Mouse (Mus musculus) right cerebral cortex, adult 18-20 months (tissue): ENCODE measurements around the gene Ttc3.
"Not testable (repeated sequence)": the region's sequence is repeated elsewhere in the genome, so short reads cannot be mapped to it uniquely, and the experiment has no call there.

Source experiments
- DNase-seq: peaks from one replicate; pipeline ENCODE4 v3.0.0; 2022; ENCODE audit warnings: mixed read lengths

Gene Ttc3

DNA sequence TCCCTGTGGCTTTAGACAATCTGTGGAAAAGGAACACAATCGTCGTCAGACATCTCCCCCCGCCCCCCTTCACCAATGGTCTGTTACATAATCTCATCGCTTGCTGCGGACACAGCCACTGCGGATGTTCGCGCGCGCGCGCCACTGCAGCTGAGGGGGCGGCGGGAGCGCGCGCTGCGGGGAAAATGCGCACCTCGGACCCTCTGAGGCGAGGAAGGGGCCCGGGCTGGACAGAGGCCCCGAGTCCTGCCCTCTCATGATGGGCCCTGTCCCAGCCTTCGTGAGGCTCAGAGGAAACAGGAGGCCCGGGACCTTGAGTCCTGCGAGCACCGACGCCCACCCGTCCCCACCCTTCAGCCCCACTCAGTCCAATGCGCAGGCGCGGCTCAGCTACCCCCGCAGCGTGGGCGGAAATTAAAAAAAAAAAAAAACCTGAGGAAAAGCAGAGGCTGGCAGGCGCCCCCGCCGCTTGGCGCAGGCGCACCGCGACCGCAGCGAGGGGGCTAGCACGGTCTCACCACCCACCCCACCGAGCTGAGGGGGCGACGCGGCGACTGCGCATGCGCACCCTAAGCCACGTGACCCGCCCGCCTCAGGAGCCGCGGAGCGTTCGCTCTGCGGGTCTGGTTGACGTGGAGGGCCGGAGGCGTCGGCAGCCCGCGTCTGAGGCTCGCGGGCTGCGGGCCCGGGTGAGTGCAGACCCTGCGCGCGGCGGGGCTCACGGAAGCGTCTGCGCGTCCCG is at the start of gene Ttc3:
Gene Ttc3, plus strand, starts transcription at position 446 of the 742 bp plus-strand sequence.
- DNase-seq, result peak; percentile 95

DNA sequence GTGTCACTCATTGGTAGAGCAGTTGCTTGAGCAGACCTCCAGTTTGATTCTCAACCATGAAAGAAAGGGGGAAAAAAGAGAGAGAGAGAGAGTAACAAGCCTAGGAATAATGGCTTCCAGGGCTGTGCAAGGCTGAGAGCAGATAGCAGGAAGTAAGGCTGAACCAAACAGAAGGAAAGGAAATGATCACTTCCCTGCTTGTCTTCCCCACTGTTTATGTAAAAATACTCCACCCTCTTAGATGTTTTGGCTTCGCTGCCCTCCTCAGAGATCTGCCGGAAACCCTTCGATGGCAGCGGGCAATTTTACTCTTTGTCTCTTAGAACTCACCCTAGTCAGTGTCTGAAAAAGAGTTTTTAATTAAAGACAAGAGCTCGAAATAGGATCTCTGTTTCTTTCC is 46.7 kb upstream of the Ttc3 start:
- DNase-seq, result no peak

DNA sequence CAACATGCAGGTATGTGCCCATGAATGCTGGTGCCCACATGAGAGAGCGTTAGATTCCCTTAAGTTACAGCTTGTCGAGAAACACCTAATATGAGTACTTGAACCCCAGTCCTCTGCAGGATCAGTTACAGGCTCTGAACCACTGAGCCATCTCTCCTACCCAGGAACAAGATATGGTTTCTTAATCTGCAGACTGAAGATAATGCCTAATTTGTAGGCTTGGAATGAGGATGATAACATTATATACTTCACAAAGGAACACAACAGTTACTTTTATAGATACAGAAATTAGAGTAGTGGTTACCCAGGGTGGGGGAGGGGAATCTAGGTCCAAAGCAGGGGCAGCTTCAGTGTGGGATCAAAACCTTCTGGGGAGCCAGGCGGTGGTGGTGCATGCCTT is 44.4 kb upstream of the Ttc3 start:
- DNase-seq, result no peak

DNA sequence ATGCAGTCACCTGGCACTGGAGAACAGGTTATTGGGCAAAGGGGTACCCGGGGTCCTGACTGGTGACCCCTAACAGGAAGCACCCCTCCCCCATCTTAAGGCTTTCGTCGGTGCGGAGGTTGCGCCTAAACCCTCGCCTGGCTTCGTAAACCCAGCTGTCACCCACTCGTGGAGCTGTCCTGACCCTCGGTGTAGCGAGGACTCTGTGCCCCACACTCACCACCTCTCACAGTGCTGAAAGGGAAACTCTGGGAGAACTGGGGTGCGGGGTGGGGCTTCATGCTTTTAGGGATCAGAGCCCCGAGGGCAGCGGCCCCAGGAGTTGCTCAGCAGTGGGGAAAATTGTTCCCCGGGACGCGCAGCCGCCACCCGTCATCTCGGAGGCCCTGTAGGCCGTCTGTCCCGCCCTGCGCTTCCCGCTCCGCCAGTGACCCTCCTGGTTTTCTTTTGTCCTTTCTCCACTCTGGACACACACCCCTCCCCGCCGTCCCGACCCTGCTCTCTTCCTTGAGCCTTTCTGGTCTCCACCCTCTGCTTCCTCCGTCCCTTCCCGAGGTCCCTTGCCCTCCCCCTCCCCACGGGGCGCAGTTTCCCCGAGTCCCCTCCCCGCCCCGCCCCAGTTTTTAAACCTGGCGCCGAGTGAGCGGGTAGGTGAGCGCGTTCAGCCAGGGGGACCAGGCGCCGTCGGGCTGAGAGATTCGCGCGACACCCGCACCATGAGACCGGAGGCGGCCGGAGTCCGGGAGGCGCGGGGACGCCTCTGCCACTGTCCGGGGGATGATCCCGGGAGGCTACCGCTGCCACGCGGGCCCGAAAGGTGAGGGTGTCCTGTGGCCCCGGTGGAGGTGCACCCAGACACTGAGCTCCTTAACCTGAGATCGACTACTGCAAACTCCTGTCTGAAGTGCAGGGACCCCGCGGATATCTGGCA is 42.4 kb upstream of the Ttc3 start, which contains the start of gene Ripply3:
Gene Ripply3, plus strand, starts transcription at position 640 of the 931 bp plus-strand sequence.
- no peak for DNase-seq

DNA sequence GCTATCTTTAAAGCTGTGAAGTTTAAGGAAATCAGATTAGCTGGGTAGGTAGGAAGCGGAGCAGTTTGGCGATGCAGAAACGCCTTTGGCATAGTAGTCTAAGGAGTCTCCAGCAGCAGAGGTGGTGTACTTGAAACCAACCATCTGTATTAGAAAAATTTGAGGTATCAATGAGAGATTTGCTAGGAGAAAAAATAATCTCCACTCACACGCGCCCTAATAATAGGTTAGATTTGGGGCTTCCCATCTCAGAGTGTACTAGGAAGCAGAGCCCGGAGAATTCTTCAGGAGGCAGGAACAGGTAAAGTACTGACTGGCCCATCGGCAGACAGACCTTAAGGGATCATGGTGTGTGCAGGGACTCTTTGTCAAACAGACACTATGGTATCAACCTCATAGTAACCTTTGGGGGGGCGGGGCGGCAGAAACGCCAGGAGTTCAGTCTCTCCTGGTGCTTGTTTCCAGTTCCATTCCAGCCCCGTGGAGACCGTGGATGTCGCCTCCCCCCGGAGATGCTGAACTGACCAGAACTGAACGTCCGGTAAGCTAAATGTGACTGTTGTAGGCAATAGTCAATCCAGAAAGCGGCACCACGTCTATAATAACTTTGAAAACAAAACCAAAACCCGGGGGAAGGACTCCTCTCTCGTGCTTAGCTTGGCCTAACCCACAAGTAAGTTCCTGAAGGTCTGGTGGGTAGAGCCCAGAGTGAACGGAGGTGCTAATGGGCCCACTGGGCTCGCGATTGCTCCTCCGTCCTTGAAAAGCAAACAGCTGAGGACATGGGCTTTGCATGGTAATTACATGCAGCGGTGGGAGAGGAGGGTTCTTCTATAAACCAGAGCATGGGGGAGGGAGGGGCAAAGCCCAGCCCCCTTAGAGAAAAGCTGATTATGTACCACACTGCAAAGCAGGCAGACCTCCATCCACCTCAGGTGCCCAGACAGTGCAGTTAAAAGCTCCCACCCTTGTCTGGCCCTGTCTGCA is 41.2 kb upstream of the Ttc3 start:
- DNase-seq, result no peak

DNA sequence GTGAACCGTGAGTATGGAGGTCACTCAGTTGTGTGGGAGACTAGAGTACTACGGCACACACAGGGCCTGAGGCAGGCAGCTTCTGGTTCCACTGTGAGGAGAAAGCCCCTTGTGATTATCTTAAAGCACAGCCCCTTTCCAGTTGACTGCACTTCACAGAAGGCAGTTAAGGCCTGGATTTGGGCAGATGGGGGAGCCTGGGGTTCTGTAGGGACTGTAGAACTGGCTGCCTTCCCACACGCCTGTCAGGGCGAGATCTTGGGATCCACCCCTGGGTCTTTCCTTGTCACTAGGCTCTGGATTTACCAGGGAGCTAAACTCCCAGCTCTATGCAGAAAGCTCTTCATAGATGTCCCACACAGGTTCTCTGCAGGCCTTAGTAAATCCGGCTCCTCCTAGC is 40.0 kb upstream of the Ttc3 start:
- DNase-seq, result no peak

DNA sequence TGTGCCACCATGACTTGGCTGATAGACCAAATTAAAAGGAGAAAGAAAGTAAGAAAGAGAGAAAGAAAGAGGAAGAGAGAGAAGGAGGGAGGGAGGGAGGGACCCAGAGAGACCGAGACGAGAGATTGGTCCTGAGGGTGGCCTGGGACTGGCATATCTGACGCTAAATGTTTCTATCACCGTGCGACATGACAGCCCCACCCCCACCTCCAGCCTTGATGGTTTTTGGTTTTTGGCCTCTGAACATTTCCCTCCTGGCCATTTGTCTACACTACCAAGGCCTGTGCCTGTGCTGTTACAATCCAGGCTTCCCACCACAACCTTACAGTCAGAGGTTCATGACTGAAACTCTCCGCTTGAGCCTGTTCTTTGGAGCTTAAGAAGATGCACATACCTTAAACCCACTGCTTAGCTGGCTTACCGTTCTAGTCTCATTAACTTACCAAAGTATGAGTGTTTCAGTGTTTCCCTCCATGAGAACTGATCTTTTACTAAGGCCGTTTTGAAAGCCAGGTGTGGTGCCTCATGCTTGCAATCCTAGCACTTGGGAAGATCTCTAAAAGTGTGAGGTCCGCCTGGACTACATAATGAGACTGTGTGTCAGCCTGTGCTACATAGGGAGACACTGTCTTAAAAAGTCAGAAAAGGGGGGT is 39.1 kb upstream of the Ttc3 start:
- no peak for DNase-seq

DNA sequence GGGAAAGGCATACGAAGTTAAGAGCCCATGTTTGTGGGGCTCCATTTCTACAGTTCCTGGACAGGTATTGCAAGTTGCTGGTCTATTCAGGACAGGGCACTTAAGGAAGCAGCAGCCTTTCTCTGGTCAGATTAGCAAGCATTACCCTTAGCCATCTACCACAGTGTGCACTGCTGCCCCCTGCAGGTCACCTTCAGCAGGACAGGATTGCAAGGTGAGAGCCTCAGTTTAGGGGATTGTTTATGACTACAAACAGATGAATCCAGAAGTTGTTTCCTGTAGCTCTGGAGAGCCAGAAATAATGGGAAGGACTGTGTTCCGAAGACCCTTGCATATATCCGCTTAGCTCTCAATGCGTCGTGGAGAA is 38.5 kb upstream of the Ttc3 start:
- no peak for DNase-seq

DNA sequence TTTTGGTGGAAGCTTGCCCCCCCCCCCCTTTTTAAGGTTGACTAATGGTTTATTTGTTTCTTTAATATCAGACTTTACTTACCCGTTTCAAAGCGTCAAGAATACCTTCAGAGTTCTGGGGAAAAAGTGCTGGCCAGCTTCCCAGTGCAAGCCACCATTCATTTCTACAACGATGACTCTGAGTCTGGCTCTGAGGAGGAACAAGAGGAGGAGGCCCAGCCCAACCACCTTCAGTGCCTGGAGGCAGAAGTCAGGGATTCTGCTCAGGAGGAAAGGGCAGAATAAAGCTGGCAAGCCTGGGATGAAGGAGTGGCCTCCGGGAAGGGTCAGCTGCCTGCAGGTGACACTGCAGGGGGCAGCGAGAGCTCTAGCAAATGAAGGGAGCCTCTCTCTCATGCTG is 34.8 kb upstream of the Ttc3 start:
- DNase-seq, result no peak

DNA sequence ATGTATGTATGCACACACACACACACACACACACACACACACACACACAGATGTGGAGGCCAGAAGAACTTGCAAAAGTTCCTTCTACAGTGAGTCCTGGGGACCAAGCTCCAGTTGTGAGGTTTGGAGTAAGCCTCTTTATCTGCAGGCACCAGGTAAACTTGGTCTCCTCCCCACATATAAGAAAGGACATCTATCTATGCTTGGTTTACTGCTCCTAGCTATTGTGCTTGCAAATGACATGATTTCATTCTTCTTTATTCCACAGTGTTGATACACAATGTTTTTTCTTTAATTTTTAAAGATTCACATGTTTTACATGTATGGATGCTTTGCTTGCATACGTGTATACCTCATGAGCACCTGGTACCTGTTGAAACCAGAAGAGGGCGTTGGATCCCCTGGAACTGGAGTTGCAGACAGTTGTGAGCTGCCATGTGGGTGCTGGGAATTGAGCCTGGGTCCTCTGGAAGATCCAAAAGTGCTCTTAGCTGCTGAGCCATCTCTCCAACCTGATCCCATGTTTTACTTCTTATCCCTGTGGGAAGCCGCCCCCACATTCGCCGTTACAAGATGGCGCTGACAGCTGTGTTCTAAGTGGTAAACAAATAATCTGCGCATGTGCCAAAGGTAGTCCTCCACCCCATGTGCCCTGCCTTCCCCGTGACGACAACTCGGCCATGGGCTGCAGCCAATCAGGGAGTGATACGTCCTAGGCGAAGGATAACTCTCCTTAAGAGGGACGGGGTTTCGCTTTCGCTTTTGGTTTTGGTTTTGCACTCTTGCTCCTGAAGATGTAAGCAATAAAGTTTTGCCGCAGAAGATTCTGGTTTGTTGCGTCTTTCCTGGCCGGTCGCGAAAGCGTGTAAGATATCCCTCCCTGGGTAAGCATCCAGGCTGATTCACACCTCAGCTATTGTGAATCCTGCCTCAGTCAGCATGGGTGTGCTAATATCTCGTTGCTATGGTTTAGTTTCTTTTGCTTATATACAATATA is 31.0 kb upstream of the Ttc3 start:
- not testable (repeated sequence) for DNase-seq

DNA sequence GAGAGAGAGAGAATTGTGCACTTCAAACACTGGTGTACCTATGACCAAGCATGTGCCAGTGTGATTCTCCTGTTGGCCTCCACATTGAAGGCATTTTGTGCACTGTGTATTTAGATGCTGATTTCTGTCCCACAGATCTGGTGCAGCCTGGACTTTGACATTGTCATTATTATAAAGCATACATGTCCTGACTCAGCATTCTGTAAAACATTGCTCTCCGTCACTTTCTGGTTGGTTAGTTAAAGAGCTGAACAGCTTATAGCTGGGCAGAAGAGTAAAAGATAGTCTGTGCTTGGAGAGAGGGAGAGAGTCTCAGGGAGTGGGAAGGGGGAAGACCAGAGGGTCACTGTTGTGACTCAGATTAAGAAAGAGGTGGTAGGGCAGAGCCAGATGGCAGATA is 24.7 kb upstream of the Ttc3 start:
- DNase-seq, result no peak

DNA sequence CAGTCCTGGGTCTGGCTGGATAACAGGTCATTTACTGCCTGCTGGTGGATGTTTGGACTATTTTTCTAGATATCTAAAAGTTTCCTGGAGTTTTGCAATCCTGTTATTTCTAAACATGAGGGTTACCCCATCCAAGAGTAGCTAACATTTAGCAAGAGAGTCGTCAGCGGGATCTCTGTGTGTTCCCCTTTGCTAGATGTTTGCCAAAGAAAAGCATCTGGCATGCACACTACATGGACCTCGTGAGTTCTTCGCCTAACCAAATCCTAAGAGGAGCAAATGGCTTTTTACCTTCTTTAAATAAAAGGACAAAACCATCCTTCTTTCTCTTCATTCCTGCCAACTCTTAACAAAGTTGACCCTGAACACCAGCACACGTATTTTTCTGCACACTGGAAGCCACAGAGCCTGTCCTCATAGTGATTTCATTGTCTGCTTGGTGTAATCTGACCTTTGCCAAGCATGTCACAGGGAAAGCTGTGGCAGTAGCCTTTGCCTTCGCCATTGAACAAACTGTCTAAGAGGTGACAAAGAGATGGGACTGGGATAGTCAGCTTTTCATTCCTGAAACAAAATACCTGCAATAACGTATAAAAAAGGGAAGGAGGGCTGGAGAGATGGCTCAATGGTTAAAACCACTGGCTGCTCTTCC is 23.2 kb upstream of the Ttc3 start:
- no peak for DNase-seq

DNA sequence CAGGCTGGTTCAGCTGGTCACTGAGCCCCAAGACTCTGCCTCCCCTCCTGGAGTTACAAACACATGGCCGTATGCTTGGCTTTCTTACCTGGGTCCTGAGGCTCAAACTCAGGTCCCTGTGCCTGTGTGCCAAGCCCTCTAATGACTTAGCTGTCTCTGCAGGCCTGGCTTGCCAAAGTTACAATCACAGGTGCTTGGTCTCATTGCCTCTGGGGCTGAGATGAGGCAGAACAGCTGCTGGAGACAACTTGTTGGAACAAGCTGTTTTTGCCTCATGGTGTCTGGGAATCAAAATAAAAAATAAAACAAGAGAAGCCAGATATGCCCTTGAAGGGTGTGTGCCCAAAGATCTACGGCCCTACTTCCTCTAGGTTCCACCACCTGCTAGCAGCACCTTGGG is 21.6 kb upstream of the Ttc3 start:
- no peak for DNase-seq

DNA sequence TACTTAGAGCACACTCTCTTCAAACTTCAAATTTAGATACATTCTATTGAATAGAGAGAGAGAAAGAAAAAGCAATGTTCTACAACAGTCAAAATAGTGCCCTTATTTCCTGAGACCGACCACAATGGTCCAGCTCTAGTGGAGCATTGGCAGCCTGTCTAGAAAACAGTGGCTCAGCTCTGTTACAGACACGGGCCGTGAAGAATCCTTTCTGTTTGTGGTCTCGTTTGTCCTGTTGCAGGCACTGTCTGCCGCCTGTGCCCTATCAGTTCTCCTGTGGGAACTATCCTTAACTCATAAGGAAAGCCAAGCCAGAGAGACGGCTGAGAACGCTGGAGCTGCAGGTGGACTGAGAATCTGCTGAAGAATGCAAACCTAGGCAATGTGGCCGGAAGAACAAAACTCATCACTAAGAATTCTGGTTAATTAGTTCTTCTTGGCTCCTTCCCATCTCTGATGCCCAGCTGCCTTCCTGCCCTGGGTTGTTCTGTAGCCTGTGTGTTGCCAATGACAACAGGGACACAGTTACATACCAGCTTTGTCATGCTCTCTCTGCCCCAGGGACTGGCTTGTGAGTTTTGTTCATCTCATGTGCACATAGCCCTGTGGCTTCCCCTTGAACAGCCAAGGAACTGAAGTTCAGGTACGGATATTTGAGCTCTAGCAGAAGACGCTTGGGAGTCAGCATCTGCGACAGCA is 20.7 kb upstream of the Ttc3 start:
- no peak for DNase-seq

DNA sequence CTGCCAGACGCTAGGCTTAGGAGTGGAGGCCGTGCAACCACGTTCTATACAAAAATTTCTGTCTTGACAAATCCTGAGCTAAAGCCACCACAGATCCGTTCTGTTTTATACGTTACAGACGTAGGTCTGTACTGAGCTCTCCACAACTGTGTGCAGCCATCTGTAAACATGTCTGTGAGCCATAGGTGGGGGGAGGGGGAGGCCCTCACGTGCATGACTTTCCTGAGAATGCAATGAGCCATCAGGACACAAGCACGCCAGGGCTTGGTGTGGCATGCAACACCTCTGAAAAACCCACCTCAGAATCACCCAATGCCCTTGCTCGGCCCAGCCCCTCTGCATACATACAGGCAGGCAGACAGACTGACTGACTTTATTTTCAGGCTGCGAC is 20.1 kb upstream of the Ttc3 start:
- no peak for DNase-seq

DNA sequence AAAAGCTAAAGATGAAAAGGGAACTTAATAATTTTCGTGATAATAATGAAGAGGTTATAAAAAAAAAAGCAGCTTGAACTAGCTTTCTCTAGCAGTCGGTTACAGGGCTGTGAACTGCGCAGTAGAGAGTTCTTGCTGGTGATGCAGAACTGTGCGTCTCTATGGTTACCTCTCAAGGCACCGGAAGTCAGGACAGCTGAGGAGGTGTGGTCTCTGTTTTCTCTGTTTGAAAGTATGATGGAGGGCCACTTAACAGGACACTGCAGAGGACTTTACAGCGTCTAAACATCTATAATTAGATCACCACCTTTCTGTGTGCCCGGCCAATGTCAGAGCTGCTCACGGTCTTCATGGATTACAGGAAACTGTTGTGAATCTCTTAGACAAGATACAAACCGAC is 16.0 kb upstream of the Ttc3 start:
- peak; percentile 47 for DNase-seq

DNA sequence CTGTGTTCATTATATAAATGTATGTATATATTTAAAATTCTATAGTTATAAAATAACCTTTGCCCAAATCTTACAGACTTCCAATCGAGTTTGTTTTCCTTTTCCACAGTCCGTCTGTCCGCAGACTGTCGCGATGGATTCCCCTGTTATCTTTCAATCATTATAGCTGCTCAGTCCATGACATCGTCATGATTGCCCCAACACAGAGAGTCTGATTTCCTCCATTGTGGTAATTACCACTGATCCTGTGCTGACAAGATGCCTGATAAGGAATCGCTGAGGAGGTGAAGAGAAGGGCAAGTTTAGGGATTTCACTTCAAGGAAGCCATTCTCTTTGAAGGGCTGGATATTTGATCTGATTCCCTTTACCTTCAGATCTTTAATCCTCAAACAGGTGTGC is 14.4 kb upstream of the Ttc3 start:
- no peak for DNase-seq

DNA sequence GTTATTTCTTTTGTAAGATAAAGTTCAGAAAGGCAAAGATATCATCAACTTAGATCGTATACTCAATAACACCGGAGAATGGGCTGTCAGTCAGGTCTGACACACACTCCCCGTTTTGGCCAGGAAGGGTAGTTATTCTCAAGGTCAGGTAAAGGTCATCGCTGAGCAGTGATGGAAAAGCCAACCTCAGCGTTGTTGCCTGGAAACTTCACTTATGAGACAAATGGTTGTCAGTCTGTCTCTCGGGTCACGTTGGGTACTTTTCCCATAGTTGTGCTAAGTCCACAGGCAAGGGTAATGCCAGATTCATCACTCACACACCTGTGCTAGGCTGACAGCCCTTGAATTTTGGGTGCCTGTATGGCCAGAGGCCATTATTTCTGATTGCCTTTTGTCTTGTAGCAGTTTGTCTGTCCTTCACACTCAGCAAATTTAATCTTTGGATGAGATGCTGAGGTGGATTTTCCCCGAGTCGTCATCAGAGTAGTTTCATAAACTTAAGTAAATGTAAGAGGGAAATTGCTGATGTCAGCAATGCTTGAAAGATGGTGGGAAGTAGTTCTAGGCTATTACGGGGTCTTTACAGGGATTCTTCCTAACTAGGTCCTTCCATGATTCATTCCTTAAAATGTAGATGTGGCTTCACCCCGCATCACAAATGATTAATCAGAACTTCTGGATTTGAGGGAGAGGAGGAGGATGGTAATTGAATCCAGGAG is 13.5 kb upstream of the Ttc3 start:
- no peak for DNase-seq

DNA sequence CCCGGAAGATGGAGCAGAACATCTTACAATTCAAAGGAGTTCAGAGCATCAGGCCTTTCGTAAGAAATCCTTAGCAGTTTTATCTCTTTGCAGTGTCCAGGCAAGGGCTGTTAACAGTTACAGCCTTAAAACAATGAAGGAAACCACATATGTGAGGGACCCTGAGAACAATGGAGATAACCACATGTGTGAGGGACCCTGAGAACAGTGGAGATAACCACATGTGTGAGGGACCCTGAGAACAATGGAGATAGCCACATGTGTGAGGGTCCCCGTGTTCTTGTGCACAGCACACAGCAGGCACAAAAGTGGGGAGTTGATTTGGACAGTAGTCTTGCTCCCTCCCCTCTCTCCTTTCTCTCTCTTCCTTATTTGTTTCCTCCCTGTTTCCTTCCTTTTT is 12.3 kb upstream of the Ttc3 start:
- no peak for DNase-seq
